Mouse (Mus musculus) kidney, postnatal 14 days (tissue): ENCODE measurements at regions not wholly inside any gene's neighbourhood (a gene's known extent, or its start where the extent isn't known, plus 50 kb on each side); places are given as distances from the start of the nearest gene placed in this dataset.
A peak's percentile ranks its signal among the peaks of the same experiment; 100 is the strongest.

Experiments used
- DNase-seq: peaks from one replicate; pipeline ENCODE4 v3.0.0; 2022; ENCODE audit warnings: mixed read lengths

DNA sequence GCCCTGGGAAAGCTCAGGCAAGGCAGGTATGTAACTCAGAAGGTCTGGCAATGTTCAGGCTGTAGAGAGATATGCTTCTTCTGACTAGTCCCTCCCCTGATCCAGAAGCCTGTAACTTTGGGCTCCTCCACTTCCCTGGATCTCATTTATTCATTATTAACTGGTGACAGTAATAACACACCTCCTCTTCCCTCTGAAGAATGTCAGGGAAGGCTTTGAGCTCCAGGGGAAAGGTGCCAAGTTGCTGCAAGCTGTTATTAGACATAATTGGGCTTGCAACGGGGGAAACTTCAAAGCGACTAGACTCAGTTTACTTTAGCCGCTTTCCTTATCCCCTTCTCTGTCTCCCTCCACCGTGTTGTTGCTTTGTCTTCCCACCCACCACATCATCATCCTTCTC is 75.6 kb upstream of the Tmprss2 start:
- no peak for DNase-seq

DNA sequence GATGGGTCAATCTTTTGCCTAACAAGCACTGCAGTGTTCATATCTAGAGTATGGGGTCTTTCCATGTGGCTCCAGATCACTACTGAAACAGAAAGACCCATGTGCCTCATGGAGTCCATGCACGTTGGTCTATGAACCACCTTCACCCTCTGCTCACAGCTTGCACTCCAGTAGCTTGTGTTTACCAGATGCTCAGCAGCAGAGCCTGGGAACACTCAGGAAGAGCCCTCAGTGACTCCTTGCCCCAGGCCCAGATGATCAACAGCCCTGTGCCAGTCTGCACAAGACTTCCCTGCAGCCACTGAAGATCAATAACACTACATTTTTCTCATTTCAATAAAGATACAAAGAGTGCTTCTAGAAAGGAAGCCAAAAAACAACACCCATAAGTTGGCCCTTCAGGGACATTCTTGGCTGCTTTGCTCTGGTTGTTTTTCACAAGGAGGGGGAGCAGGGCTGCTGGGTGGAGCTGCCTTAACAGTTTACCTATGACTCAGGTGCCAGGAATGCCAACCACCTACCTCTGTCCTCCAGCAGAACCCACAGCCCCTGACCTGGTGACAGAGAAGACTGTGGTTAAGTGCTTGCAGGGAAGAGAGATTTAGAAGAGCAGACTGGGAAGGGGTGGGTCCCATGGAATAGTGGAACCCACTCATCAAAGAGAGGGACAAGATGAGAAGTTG is 74.7 kb upstream of the Tmprss2 start:
- peak; percentile 58 for DNase-seq

DNA sequence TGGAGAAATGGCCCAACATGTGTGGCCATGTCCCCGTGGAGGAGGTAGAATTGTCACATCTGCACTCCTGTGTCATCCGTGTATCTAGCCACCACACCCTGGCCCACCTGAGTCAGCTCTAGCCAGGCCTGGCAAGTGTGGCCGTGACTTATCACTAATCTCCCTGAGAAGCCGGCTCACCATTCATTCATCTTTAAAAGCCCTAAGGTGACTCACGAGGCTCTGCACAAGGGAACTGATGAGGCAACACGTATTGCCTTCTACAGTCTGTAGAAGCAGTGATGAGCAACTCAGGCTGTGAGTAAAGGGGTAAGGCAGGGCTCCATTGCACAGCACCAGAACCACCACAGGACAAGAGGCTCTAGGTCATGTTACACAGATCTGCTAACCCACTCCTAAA is 70.2 kb upstream of the Tmprss2 start:
- DNase-seq = no peak

DNA sequence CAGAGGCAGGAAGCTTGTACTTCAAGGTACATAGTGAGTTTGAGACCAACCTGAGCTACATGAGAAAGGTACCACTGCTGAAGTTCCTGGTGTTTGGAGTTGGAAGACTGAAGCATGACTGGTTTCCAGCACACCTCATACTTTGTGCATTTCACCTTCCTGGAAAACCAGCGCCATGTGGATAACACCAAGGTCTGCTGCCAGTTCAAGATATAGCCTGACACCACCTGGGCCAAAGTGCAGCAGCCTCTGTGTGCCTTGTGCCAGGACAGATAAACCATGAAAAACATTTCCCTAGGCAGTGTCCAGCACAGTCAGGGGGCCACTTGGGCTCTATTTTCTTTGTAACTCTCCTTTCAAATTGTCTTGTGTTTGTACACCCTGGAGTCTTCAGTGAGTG is 68.8 kb upstream of the Tmprss2 start:
- DNase-seq = no peak

- DNase-seq = no peak
These were observed 68.3 kb upstream of the Tmprss2 start for GRCm38 (mm10) chr16:97679252-97679651.

- no peak for DNase-seq
These were observed 66.6 kb upstream of the Tmprss2 start for GRCm38 (mm10) chr16:97677621-97678020.

- no peak for DNase-seq
These were observed 62.6 kb upstream of the Tmprss2 start for GRCm38 (mm10) chr16:97673576-97673975.

- peak; percentile 38 for DNase-seq
These were observed 59.4 kb upstream of the Tmprss2 start for GRCm38 (mm10) chr16:97670131-97671038.

GRCm38 (mm10) chr16:97667536-97667935 is 56.5 kb upstream of the Tmprss2 start:
- DNase-seq = peak; percentile 14

- peak; percentile 24 for DNase-seq
These were observed 54.5 kb upstream of the Tmprss2 start for GRCm38 (mm10) chr16:97665518-97665917.
